Mouse (Mus musculus) cerebellum, postnatal 25 days (tissue): ENCODE measurements around the gene Melk.

ENCODE experiments used
- DNase-seq, 2 experiments: peaks; one replicate each; pipeline ENCODE4 v3.0.0; 2021; ENCODE audit warnings: mixed read lengths in 2 of 2

Melk gene

DNA sequence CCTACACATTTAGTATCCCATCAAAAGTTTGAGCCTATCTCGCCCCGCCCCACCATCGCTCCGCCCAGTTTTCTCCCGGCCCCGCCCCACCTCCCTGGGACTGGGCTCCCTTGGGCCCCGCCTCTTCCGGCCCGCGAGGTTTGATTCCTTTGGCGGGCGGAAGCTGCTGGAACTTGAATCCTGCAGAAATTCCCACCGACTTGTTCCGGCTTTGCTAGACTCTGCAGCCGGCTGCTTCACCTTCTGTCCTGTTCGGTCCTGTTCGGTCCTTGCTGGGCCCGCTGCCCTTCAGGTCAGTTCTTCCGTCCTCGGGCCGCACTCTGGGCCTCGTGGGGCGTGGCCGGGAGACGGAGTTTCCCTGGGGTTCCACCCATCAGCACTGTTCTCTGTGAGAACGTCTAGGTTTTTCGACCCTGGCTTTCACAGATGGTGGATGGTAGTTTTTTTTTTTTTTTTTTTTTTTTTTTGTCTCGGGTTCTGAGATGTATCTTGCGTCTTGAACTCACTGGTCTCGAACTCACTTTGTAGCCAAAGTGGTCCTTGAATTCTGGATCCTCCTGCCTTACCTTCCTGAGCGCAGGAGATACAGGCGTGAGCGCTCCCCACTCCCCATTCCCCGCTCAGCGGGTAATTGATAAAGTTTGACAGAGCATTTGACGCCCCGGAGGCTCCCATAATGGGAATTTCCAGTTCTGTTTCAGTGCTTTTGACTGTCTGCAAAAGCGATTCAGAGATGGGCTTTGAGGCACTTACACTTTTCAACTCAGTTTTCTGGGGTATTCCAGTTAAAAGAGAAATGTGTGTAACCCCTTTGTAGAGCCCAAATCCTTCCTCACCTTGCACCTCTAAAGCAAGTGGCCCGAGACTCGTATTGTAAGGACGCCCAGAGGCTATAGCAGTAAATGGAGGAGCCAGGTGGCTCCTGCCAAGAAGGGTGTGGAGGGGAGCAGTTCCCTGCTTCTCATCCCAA lies at the start of gene Melk:
Melk (plus strand) TSS at position 96 of the 970 bp plus-strand sequence.
- peak; percentile 47 to 75 for DNase-seq

DNA sequence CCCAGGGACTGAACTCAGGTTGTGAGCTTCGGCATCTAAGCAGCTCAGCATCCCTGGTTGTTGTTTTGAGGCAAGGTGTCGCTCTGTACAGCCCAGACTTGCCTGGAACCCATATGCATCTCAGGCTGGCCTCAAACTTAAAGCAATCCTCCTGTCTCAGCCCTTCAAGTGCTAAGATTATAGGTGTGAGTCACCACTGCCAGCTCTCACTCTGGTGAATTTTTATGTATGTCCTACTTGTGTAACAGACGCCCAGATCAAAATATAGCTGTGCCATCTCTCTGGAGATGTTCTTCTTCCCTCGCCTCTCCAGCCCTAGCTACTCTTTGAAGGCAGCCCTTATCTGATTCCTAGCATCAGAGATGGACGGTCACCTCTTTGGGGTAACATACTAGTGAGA lies 49.2 kb upstream of the Melk start:
- no peak for DNase-seq

DNA sequence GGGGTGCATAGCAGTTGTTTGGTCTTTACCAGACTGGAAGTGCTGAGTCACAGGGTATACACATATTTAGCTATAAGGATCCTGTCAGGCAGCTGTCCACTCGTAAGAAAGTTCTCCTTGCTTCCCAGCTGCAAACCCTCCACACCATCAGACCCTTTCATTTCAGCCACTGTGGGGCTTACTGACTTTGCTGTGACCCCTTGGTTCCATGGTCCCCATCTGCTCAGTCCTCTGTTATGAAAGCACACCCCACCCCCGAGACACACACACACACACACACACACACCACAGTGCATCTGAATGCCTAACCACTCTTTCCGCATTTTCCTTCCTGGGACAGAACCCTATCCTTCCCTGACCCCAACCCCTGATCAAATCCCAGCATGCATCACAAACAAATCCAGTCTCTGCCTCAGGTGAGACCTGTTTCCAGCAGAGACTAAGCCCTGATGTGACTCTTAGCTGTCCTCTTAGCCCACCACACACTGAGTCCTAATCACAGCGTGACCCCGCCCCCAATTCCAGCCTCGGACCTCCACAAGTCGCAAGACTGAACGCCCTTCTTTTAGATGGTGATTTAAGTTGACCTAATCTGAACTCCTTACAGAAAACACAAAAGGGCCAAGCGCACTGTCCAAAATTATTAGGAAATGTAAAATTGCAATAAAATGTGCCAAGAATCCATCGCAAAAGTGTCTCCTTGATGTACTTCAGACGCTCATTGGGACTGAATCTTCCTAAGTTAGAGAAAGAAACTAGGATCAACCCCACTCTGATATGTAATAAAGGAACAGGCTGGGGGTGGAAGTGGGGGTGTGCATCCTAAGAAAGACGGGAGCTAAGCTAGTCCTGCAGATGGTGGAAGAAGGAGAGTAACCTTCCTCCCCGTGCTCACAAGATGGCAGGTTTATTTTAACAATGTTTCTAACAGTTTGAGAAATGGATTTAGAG lies 48.4 kb upstream of the Melk start:
- no peak for DNase-seq

- DNase-seq: no peak
Measured at GRCm38 (mm10) chr4:44253191-44253590, 47.5 kb upstream of the Melk start.

GRCm38 (mm10) chr4:44254579-44254978 lies 46.1 kb upstream of the Melk start:
- no peak for DNase-seq

- DNase-seq: no peak
Measured at GRCm38 (mm10) chr4:44259126-44259525, 41.5 kb upstream of the Melk start.

GRCm38 (mm10) chr4:44260244-44260643 lies 40.4 kb upstream of the Melk start:
- DNase-seq: no peak

- no peak for DNase-seq
Measured at GRCm38 (mm10) chr4:44265500-44265899, 35.2 kb upstream of the Melk start.

GRCm38 (mm10) chr4:44267437-44267836 lies 33.2 kb upstream of the Melk start:
- DNase-seq: no peak

DNA sequence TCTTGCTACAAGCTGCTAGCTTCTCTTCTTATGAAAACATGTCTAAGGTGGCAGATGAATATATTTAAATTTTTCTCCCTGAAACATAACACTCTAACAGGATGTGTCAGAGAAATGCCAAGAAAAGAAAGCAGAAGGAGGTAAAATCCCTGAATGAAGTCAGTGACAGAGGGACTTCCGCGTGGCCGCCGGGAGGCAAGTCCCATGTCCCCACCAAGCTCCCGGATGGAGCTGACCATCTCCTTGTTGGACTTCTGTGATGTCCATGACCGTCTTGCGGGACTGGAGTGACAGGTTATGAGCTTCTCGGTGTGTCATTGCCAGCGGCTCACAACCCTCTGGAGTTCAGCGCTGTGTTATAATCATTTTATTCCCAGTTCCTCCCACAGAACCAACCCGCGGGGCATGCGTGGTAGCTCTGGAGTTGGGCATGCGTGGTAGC lies 31.3 kb upstream of the Melk start:
- DNase-seq: no peak

GRCm38 (mm10) chr4:44271134-44271533 lies 29.5 kb upstream of the Melk start:
- no peak for DNase-seq

DNA sequence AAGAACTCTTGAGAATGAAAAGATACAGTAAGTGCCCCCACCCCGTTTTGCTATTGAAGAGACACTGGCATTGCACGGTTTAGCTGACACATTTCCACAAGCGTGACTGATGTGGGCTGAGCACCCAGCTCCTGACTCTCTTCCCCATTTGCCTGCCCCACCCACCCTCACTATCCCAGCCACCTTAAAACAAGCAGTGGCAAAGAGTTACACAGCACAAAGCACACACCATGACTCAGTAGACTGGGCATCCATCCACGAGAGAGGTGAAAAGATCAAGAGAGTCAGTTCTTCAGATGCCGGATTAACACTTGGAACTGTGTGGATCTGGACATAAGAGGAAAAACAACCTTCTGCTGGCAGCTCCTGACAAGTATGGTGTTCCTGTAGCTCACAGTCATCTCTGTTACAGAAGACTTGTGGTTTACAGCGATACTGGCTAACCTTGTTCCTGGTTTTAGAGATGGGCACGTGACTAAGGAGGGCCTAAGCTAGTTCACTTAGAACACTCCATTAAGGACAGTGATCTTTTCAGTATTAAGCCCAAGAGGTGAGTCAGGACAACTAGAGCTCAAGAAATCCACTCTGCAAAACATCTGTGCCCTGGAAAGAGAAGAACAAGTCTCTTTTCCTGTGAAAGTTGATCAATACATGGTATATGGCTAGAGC lies 18.9 kb upstream of the Melk start:
- no peak for DNase-seq

DNA sequence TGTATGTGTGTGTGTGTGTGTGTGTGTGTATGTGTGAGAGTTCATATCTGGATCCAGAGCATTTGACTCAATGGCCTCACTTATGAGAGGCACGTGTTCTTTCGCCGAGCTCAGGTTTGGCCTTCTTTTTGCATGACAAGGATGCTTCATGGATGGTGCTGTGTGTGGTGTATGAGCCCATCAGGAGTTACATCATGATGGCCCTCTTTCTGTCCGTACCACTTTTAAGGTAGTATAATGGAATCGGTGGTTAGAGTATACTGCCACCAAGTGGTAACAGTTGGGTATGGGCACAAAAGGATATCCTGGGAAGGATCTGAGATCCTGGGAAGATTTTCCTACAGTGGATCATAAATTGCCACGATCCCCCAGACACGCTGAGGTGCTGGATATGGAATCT lies 8.1 kb upstream of the Melk start:
- peak; percentile 43 to 70 for DNase-seq

GRCm38 (mm10) chr4:44295837-44296236 lies 4.8 kb upstream of the Melk start:
- no peak for DNase-seq

DNA sequence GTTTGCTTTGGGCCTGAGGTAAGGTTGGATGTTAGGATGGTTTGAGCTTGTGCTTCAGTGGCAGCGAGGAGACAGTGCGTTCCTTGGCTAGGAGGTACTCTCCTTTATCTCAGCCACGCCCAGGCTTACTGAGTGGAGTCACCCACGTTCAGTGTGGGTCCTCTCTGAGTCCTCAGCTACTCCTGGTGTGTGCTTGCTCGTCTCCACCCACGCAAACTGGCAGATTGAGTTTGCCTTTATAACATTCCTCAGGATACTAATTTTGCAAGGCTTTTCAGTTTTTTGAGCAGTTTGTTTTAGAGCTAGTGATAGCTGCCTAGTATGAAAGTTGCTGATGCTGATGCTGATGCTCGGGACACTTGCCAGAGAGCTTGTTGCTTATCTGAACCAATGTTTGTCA lies 5.9 kb downstream of the Melk start:
- no peak for DNase-seq

GRCm38 (mm10) chr4:44310429-44310828 lies 9.8 kb downstream of the Melk start:
- DNase-seq: no peak

- no peak for DNase-seq
Measured at GRCm38 (mm10) chr4:44310911-44311310, 10.2 kb downstream of the Melk start.

DNA sequence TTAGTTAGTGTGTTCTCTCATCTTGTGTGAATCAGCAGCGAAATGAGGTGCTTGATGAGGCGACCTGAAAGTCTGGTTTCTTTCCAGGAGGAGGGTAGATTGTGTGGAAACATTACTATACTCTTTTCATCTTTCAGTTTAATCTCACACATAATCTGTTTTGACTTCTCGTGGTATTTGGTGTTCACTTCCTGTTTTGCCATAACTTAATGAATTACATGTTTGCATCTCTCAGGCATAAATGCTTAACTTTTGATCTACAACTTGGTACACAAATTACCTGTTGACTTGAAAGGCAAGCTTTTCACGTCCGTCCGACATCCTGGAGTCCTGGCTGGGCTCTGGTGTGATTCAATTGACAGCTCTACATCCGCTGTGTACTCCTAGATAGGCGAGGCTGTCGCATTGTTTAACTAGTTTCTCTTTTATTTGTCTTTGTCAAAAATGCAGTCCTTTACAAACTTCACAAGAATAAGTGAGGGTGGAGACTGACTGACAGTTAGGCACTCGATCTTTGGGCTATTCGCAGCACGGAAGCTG lies 15.7 kb downstream of the Melk start:
- no peak for DNase-seq

DNA sequence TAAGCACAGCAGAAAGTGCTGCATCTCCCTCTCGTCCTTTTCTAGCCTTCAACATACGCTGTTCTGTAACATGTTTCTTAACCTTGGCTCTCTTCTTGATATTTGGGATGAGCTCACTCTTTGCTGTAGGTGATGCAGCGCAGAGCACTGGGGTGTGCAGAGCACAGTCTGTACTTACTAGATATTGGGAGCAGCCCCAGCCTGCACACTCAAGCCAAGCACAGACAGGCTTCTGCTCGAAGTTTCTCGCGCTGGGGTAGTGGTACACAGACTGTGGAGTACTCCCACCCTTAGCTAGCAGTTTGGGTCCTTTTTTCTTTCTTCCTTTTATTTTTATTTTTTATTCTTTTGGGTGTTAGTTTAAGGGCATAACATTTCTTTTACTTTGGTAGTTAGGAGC lies 19.8 kb downstream of the Melk start:
- DNase-seq: no peak

DNA sequence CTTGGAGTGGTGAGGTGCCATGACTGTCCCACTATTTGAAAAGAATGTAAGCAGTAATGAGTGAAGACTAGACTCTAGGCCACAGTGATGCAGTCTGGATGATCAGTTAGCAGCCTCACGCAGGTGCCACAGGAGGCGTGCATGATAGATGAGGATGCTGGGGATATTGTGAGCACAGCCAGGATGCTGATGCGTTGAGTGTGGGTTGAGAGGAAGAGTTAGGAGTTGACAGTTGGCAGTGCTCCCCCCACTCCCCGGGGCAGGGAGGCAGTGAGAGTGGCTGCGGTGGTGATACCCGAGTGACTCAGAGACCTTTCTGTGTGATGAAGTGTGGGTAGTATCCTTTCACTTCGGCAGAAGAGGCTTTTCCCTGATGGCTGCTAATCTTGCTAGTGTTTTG lies 21.4 kb downstream of the Melk start:
- DNase-seq: no peak

DNA sequence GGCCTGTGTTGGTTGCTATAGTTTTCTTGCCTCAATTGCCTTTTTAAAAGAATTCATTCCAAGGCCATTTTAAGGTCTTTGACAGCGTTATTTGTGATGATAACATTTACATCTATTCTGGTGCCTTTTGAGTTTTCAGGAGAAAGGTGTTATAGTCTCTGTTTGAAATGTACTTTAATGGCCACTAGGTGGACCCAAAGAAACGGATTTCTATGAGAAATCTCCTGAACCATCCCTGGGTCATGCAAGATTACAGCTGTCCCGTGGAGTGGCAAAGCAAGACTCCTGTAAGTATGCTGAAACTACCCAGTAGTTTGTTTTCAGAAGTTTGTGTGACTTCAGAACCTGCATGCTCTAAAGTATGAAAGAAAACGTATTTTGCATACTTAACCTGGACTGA lies 24.8 kb downstream of the Melk start:
- DNase-seq: peak in 1 of 2 experiments; percentile 4

DNA sequence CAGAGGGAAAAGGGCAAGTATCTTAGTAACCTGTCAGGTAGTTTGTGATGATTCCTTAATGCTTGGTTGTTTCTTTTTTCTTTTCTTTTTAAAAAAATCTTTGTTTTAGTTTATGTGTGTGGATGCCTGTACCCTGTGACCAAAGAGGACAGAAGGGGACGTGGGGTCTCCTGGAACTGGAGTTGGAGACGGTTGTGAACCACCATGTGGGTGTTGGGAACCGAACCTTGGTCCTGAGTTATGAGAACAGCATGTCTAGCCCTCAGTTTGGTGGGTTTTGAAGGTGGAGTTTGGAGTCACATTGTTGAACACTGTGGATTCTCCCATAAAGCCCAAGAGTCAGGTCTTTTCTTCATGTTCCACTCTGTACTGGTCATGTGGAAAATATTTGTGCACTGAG lies 26.0 kb downstream of the Melk start:
- DNase-seq: no peak

GRCm38 (mm10) chr4:44327976-44328375 lies 27.3 kb downstream of the Melk start:
- no peak for DNase-seq
